ENCODE assay signal across 7 mouse cellular contexts in genomic region chr4:132066101-132066773, GRCm38 (mm10). TPM values are rescaled to one million over a fixed set of nuclear protein-coding genes. Genes with fewer than 3 reads are reported as not detected.
A peak's percentile ranks its signal among the peaks of the same experiment; 100 is the strongest.
DNase-seq lines count a peak whose midpoint lies in the region.

No protein-coding gene starts in this region.

- peak; percentile 61 to 66 for DNase-seq in adrenal gland, adult 18-20 months (ENCODE audit: low spot score in 2 of 2)
- DNase-seq in adrenal gland, postnatal 36 days: peak; percentile 77 to 84
- peak; percentile 87 to 93 for DNase-seq in heart, adult 18-20 months
- DNase-seq in kidney, postnatal 25 days: peak; percentile 93 to 98
- no peak for DNase-seq in thymus, postnatal 25 days
- no peak for DNase-seq in embryo, embryonic 10.5 days (ENCODE audit: low spot score)
- no peak for DNase-seq in thymus, postnatal 4 days

RNA-seq across cellular contexts. Expression of gene Gm10300, which starts 8.3 kb away (rescaled TPM):
- under 1 TPM; 0.38 to 0.46 TPM for total RNA-seq in adrenal gland, adult 18-20 months (2021)
- under 1 TPM in 1 of 2 experiments, not detected in 1; 0.36 TPM for total RNA-seq in adrenal gland, postnatal 36 days (2021)
- under 1 TPM in 1 of 2 experiments, not detected in 1; 0.13 TPM for total RNA-seq in heart, adult 18-20 months (2021)

RNA-seq across cellular contexts. Expression of gene Epb41, which starts 8.9 kb away (rescaled TPM):
- total RNA-seq in adrenal gland, adult 18-20 months (2021): 10 to 100 TPM; 50.9 to 58.5 TPM
- 10 to 100 TPM; 45.8 to 63.6 TPM for total RNA-seq in adrenal gland, postnatal 36 days (2021)
- 100 to 1,000 TPM; 110 to 142 TPM for total RNA-seq in heart, adult 18-20 months (2021)

Comparison
In these comparisons a context has a peak if more than half of its experiments do, and no peak if none do; other contexts are left out.
1. DNase-seq: peak in adrenal gland, adult 18-20 months (2 of 2), adrenal gland, postnatal 36 days (2 of 2), heart, adult 18-20 months (2 of 2) and kidney, postnatal 25 days (2 of 2); none in thymus, postnatal 25 days (single experiment), embryo, embryonic 10.5 days (single experiment) and thymus, postnatal 4 days (single experiment).